Mouse (Mus musculus) forebrain, embryonic 16.5 days (tissue): ENCODE results near the gene Lgr4. TPM values are rescaled to one million over a fixed set of nuclear protein-coding genes. Genes with fewer than 3 reads are reported as not detected.

Source experiments
- ATAC-seq: fragments of 200-750 bp; cut with Nextera tagmentation; 2 replicates; pipeline ENCODE4 v1.8.0; 2017; ENCODE audit warnings: mild to moderate bottlenecking, moderate library complexity
- H3K27ac ChIP-seq: fragments of 300-500 bp; sonication (generic); 2 replicates; pipeline ENCODE4 v1.5.1; 2014; ENCODE audit warnings: low read length, control low read depth
- H3K27me3 ChIP-seq: fragments of 300-500 bp; sonication (generic); replicated peaks from 2 replicates; pipeline ENCODE4 v1.6.1; 2014; ENCODE audit warnings: low read length; ENCODE audit not compliant: control insufficient read depth, insufficient read depth
- H3K36me3 ChIP-seq: fragments of 300-500 bp; sonication (generic); 2 replicates; pipeline ENCODE4 v1.6.1; 2014; ENCODE audit not compliant: control insufficient read depth, insufficient read depth
- H3K4me1 ChIP-seq: fragments of 300-500 bp; sonication (generic); replicated peaks from 2 replicates; pipeline ENCODE4 v1.6.1; 2014; ENCODE audit warnings: low read length; ENCODE audit not compliant: control insufficient read depth, insufficient read depth
- H3K4me2 ChIP-seq: fragments of 300-500 bp; sonication (generic); 2 replicates; pipeline ENCODE4 v1.6.1; 2014; ENCODE audit warnings: mild to moderate bottlenecking, low read length, control low read depth
- H3K4me3 ChIP-seq: fragments of 300-500 bp; sonication (generic); replicated peaks from 2 replicates; pipeline ENCODE4 v1.5.1; 2014; ENCODE audit warnings: mild to moderate bottlenecking, low read length, control low read depth
- H3K9ac ChIP-seq: fragments of 300-500 bp; sonication (generic); replicated peaks from 2 replicates; pipeline ENCODE4 v1.6.1; 2014; ENCODE audit warnings: low read depth, low read length, control low read depth
- H3K9me3 ChIP-seq: fragments of 300-500 bp; sonication (generic); 2 replicates; pipeline ENCODE4 v1.6.1; 2016; ENCODE audit warnings: low read length; ENCODE audit not compliant: control insufficient read depth
- WGBS: fragments of 180-500 bp; shearing (Covaris S2); extraction: QIAGEN DNeasy Blood & Tissue Kit; methylation state at CpG from one replicate; pipeline ENCODE4 v1.1.7; 2014; 5-methylcytosine and 5-hydroxymethylcytosine counted together
- polyA plus RNA-seq: library from polyadenylated mRNA; unstranded; fragments of >200 nt; fragmentation: Nextera tagmentation; extraction: Ambion mirVana; gene quantifications from 2 replicates; pipeline ENCODE4 v1.2.1, GENCODE M21; 2015

Lgr4 gene
- polyA plus RNA-seq, 1 experiment from 2014 or later, result 3.6 TPM

DNA sequence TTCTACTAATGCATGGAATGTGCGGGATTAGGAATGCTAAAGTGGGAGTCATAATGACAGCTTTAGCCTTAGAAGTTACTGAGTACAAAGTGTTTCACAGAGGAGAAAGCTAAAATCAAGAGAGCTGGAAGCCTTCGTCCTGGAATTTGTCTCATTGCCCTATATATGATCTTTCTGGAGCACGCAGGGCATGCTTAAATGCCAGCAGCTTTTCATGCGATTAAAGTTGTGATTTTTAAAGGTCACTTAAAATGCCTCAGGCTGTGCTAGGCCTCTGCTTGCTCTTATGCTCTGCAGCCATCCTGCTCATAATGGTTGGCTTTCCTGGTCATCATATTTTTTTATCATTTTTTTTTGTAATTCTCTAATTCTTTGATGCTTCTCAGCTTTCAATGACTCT lies 43.7 kb downstream of the Lgr4 start:
- Histone ChIP-seq H3K27me3 (peaks cover 47% of the 10 kb centered on the region), H3K27ac (no peak overlapping the region)

DNA sequence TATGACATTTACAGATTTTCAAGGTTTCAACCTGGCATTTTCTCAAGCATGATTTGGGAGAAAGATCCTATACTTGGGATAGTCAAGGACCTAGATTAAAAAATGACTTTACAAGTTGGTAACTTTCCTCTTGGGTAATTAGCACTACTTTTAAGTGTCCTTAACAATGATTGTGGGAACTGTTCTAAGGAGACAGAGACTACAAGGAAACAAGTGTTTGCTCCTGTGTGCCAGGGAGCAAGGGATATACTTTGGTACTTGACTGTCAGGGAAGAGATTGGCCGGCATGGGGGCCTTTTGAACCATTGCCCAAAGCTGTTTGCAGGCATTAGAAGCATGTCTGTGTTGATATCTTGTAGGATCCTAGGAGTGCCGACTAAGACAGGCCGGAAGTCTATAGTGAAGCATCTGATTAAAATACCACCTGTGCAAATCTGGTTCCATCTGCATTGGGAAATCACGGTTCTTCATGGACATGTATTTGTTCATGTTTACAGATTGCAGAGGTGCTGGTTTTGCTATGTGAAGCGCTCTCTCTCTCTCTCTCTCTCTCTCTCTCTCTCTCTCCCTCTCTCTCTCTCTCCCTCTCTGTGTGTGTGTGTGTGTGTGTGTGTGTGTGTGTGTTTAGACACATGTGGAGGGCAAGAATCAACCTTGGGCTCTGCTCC lies 46.3 kb downstream of the Lgr4 start:
- Histone ChIP-seq H3K36me3 (no peaks in the 10 kb centered on the region), H3K4me3 (no peak overlapping the region), H3K9ac (no peak overlapping the region), H3K4me2 (no peak overlapping the region), H3K9me3 (no peaks in the 10 kb centered on the region), H3K27me3 (peaks cover 29% of the 10 kb centered on the region), H3K27ac (no peak overlapping the region), H3K4me1 (peaks cover 13% of the 10 kb centered on the region)
- ATAC-seq, result no peak
- WGBS, result 77% methylated on average over 5 of the region's 5 CpGs

More for the DNA sequence above, 43.7 kb downstream of the Lgr4 start:
- Histone ChIP-seq H3K4me2 (no peak overlapping the region), H3K9me3 (no peaks in the 10 kb centered on the region), H3K36me3 (no peaks in the 10 kb centered on the region), H3K9ac (no peak overlapping the region), H3K4me3 (no peak overlapping the region), H3K4me1 (peaks cover 13% of the 10 kb centered on the region)
- WGBS, result 71% methylated on average over 4 of the region's 4 CpGs
- ATAC-seq, result no peak

DNA sequence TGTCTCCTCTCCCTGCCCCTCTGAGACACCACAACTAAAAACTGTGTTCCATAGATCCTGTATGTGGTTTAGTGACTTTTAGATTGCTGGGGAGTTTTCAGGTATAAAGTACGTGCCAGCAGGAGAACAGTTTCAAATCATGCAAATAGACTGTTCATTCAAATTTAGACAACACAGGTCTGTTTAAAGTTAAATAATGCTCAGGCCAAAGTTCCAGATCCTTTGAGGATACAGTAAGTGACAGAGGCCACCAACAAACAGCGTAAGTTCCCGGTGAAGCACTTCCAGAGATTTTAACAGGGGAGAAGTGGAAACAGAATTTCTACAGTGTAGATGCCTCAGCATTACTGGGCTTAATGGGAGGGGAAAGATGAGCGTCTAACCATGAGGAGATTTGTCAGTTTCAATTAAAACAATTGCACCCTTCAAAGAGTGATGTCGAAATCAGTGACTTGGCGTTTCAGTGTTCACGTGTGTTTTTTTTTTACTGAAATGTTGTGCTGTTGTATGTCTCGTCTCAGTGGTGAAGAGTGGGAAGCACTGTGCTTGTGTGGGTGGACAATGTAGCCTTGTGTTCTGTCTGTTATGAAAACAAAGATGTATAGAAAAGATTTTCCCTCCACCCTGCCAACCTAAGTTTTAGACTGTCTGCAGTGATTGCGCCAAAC lies 48.4 kb downstream of the Lgr4 start:
- Histone ChIP-seq H3K4me2 (no peak overlapping the region), H3K27me3 (peaks cover 33% of the 10 kb centered on the region), H3K9ac (no peak overlapping the region), H3K36me3 (no peaks in the 10 kb centered on the region), H3K9me3 (no peaks in the 10 kb centered on the region), H3K4me1 (peaks cover 2% of the 10 kb centered on the region; the same call in 1 of the 2 replicates), H3K27ac (no peak overlapping the region), H3K4me3 (no peak overlapping the region)
- no peak for ATAC-seq
- 78% methylated on average over 9 of the region's 9 CpGs for WGBS

DNA sequence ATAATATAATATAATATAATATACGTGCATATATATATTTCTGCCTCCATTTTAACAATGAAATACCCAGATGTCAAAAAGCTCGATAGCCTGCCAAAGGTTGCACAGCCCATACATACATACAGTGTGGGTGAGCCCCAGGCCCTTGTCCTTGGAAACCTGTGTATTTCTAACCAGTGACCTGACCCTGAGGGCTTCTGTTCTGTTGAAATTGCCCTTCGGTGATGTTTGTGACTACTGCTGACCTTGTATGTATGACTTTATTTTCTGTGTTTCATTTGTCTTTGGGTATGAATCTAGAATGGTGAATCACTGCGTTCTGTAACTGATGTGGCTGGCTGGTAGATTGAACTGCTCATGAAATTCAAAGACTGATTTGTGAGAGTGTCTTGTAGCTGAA lies 49.4 kb downstream of the Lgr4 start:
- Histone ChIP-seq H3K4me3 (no peak overlapping the region), H3K4me2 (no peak overlapping the region), H3K4me1 (no peaks in the 10 kb centered on the region), H3K9ac (no peak overlapping the region), H3K36me3 (no peaks in the 10 kb centered on the region), H3K27ac (no peak overlapping the region), H3K27me3 (peaks cover 31% of the 10 kb centered on the region), H3K9me3 (no peaks in the 10 kb centered on the region)
- WGBS, result 95% methylated on average over 4 of the region's 4 CpGs
- ATAC-seq, result no peak

DNA sequence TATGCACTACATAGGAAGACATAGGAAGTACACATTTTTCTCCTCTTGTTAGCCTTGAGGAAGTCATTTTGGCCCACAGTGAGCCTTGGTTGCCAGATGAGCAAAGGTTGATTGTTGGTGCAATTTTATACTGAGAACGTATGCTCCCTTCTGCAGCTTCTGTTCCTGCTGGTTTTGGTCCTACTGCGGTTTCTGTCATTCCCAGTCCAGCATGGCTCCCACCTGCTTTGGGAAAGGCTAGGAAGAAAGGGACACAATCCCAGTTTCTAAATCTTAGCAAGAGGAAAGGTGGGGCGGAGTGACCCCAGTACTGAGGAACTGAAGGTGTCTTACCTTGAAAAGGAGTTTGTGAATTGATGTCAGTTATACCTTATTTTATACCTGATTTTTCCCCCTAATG lies 51.9 kb downstream of the Lgr4 start:
- 94% methylated on average over 3 of the region's 3 CpGs for WGBS
- peaks cover 24% of the 10 kb centered on the region for H3K27me3 ChIP-seq

DNA sequence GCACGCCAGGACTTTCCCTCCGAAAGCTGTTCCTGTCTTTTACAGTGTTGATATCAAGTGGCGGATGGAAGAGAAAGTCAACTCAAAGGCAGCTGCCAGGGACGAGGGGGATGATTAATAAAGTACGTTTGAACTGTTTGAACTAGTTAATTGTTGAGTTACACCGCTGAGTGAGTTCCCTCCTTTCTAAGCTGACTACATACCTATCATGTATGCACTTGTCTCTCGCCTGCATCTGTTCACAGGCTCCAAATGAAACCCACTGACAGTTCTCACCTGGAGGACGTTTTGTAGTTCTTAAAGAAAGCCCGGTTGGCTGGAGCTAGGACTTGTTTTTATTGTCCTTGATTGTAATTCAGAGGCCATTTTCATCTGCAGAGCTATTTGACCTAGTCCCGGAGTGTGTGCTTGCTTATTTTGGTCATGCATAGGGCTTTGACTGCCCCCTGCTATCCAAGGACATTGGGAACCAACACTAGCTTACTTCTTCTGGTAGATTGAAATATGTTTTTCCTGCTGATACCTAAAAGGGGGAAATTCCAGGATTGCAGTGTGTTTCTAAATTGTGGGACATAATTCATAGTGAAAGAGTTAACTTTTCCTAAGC lies 52.6 kb downstream of the Lgr4 start:
- Histone ChIP-seq H3K9ac (no peak overlapping the region), H3K36me3 (no peaks in the 10 kb centered on the region), H3K27ac (no peak overlapping the region), H3K4me1 (no peaks in the 10 kb centered on the region), H3K4me3 (no peak overlapping the region), H3K9me3 (no peaks in the 10 kb centered on the region), H3K27me3 (peaks cover 21% of the 10 kb centered on the region), H3K4me2 (no peak overlapping the region)
- 76% methylated on average over 10 of the region's 10 CpGs for WGBS
- ATAC-seq, result no peak

More for the DNA sequence above, 51.9 kb downstream of the Lgr4 start:
- H3K36me3 ChIP-seq, result no peaks in the 10 kb centered on the region
- no peaks in the 10 kb centered on the region for H3K4me1 ChIP-seq
- H3K4me2 ChIP-seq, result no peak overlapping the region
- no peak overlapping the region for H3K27ac ChIP-seq
- ATAC-seq, result no peak
- H3K4me3 ChIP-seq, result no peak overlapping the region
- no peaks in the 10 kb centered on the region for H3K9me3 ChIP-seq
- no peak overlapping the region for H3K9ac ChIP-seq

DNA sequence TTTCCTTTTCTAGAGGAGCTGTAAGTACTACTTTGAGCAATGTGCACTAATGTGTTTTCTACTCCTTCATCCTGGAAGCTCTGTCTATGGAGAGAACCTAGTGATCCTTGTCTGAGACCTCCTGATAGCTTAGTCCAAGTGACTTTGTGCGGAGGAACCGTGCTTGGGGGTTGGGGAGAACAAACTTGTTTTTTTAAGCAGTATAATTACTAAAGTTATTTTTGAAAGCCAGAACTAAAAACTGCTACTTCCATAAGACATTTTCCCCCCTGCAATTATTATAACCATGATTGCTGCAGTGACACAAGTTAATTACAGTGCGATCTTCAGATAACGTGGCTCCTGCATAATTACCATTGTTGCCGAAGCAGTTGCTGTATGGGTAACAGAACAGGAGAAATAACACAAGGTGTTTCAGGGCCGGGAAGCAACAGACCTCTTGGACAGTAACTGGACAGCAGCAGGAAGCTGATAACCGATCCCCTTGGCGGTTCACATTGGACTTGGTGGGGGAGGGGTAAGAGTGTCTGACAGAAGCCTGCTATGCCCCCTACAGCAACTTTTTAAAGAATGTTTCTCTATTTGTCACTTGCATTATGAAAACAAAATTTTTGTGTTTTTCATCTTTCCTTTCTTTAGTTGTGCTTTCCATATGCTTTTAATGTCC lies 53.4 kb downstream of the Lgr4 start:
- no peak overlapping the region for H3K27ac ChIP-seq
- no peaks in the 10 kb centered on the region for H3K4me1 ChIP-seq
- WGBS, result 65% methylated on average over 8 of the region's 8 CpGs

DNA sequence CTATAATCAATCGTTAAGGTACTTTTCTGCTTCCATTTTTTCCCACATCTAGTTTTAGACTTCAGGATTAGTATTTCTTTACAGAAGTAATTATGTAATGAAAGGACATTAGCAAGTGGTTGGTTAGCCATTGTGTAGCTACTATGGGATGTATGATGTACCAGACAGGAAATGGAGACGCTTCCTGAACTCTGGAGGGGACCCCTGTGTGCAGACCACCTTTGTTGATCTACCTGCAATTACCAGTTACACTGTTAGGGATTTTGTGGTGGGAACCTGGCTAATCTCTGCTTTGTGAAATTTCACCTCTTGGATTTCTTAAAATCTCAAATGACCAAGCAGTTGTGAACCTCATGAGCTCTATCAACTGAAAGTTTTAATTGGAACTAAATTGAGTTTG lies 54.9 kb downstream of the Lgr4 start:
- no peak overlapping the region for H3K9ac ChIP-seq
- ATAC-seq, result no peak
- WGBS, result 71% methylated on average over 2 of the region's 2 CpGs

More for the DNA sequence above, 53.4 kb downstream of the Lgr4 start:
- Histone ChIP-seq H3K36me3 (no peaks in the 10 kb centered on the region), H3K27me3 (peaks cover 16% of the 10 kb centered on the region; the same call in 1 of the 2 replicates), H3K4me3 (no peak overlapping the region), H3K9ac (no peak overlapping the region), H3K9me3 (no peaks in the 10 kb centered on the region), H3K4me2 (no peak overlapping the region)
- no peak for ATAC-seq

DNA sequence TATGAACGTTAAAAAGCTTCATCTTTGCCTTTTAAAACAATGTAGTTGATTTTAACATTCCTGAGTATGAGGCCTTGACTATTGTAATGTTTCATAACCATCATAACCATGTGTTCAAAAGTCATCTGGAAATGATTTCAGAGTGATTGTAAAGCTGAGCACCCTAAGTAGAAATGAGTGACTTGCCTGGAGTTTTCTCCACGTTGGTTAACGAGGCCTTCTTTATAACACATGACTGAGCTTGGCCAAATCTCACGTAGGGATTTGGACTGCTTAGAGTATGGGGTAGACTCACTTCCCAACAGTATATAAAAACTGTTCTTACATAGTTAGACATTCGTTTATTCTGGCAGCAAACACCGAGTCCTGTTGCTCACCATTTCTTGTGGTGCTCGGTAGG lies 55.5 kb downstream of the Lgr4 start:
- Histone ChIP-seq H3K36me3 (no peaks in the 10 kb centered on the region), H3K4me3 (no peak overlapping the region), H3K9ac (no peak overlapping the region), H3K4me2 (no peak overlapping the region), H3K27me3 (peaks cover 14% of the 10 kb centered on the region; the same call in 1 of the 2 replicates), H3K9me3 (no peaks in the 10 kb centered on the region), H3K4me1 (no peaks in the 10 kb centered on the region), H3K27ac (no peak overlapping the region)
- ATAC-seq, result no peak
- 53% methylated on average over 7 of the region's 7 CpGs for WGBS

More for the DNA sequence above, 54.9 kb downstream of the Lgr4 start:
- H3K4me1 ChIP-seq, result no peaks in the 10 kb centered on the region
- H3K27ac ChIP-seq, result no peak overlapping the region
- no peaks in the 10 kb centered on the region for H3K9me3 ChIP-seq
- H3K36me3 ChIP-seq, result no peaks in the 10 kb centered on the region
- peaks cover 16% of the 10 kb centered on the region; the same call in 1 of the 2 replicates for H3K27me3 ChIP-seq
- no peak overlapping the region for H3K4me2 ChIP-seq
- H3K4me3 ChIP-seq, result no peak overlapping the region
